In the genomic region with DNA sequence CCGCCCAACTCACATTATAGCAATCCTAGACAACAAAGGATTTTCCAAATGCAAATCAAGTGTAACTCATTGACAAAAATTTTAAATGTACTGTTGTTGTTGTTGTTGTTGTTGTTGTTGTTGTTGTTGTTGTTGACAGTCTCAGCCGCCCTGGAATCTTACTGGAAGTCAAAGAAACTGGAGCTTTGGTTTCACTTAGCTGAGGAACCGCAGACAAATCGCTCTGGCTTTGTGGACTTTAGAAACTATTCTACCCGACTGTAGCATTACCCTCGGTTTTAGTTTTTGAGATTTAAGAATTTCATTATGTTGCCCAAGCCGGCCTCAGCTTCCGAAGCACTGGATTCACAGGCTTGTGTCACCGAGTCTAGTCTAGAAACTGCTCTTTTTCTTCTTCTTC, we compare ENCODE assay signal across 8 mouse cellular contexts. TPM values are rescaled to one million over a fixed set of nuclear protein-coding genes. Genes with fewer than 3 reads are reported as not detected.
DNase-seq lines count a peak whose midpoint lies in the region; ATAC-seq lines count a peak whose summit lies in the region.

No protein-coding gene starts in this region.

- peak overlapping the region; percentile 80 for H3K9ac ChIP-seq in heart, embryonic 12.5 days

- H3K4me1 ChIP-seq in heart, embryonic 12.5 days (replicated peaks), result no peaks in the 10 kb centered on the region
- peaks cover 6% of the 10 kb centered on the region; the same call in 1 of the 2 replicates for H3K4me1 ChIP-seq in hindbrain, embryonic 10.5 days (replicated peaks)

- DNase-seq in heart, adult 9 months (ENCODE audit: low spot score in 2 of 2), result no peak
- peak; percentile 48 for DNase-seq in NIH3T3 (ENCODE audit: low read depth)
- DNase-seq in hindbrain, embryonic 10.5 days (ENCODE audit: low spot score), result no peak
- DNase-seq in cerebellum, adult 8-10 months, result no peak
- no peak for DNase-seq in urinary bladder, postnatal 25 days (ENCODE audit: low spot score)
- DNase-seq in T-cell, adult 2 months (ENCODE audit: low spot score), result no peak

- no peak for ATAC-seq in heart, embryonic 12.5 days (ENCODE audit: insufficient number of reproducible peaks, low FRiP score)

- H3K79me2 ChIP-seq in macrophage (ENCODE audit: inconsistent target), result no peaks in the 10 kb centered on the region

- H3K27ac ChIP-seq in heart, embryonic 12.5 days (ENCODE audit: poor library complexity, severe bottlenecking), result peak overlapping the region; percentile 91
- peak overlapping the region; percentile 78 for H3K27ac ChIP-seq in hindbrain, embryonic 10.5 days
- no peak overlapping the region; the same call in 1 of the 2 replicates for H3K27ac ChIP-seq in macrophage

- peaks cover 3% of the 10 kb centered on the region; the same call in 1 of the 2 replicates for H3K27me3 ChIP-seq in heart, embryonic 12.5 days (replicated peaks)
- peaks cover 20% of the 10 kb centered on the region for H3K27me3 ChIP-seq in hindbrain, embryonic 10.5 days (ENCODE audit: insufficient read depth, poor library complexity, severe bottlenecking)

- peak overlapping the region; percentile 68 for H3K4me2 ChIP-seq in heart, embryonic 12.5 days

- peak overlapping the region; percentile 81 for H3K4me3 ChIP-seq in heart, embryonic 12.5 days
- H3K4me3 ChIP-seq in hindbrain, embryonic 10.5 days, result peak overlapping the region; percentile 59
- H3K4me3 ChIP-seq in macrophage (ENCODE audit: inconsistent target), result peak overlapping the region; percentile 61

- no peaks in the 10 kb centered on the region for H3K9me3 ChIP-seq in heart, embryonic 12.5 days (replicated peaks)
- H3K9me3 ChIP-seq in hindbrain, embryonic 10.5 days, result no peaks in the 10 kb centered on the region

- H3K36me3 ChIP-seq in heart, embryonic 12.5 days, result no peaks in the 10 kb centered on the region
- no peaks in the 10 kb centered on the region for H3K36me3 ChIP-seq in hindbrain, embryonic 10.5 days
- H3K36me3 ChIP-seq in macrophage (ENCODE audit: inconsistent target), result no peaks in the 10 kb centered on the region

- 5% methylated on average over 9 of the region's 9 CpGs for WGBS in heart, embryonic 12.5 days
- under 1% methylated on average over 9 of the region's 9 CpGs for WGBS in hindbrain, embryonic 10.5 days
- WGBS in macrophage (ENCODE audit: missing documents), result 0% methylated on average over 9 of the region's 9 CpGs

RNA-seq across cellular contexts. Expression of gene Btn1a1, which starts 11.8 kb away (rescaled TPM):
- polyA plus RNA-seq in heart, embryonic 12.5 days (2016; fragmentation: Nextera tagmentation; extraction: Ambion mirVana), result 2.6 and 2.9 TPM in 2 replicates
- polyA plus RNA-seq in hindbrain, embryonic 10.5 days (2016; fragmentation: Nextera tagmentation; extraction: Ambion mirVana), result 0.04 TPM in 1 of 2 replicates, not detected in the other
- total RNA-seq in macrophage (2018; cell fraction: chromatin; rRNA removed), result not detected
- total RNA-seq in macrophage (2018; cell fraction: cytosol; rRNA removed), result not detected
- total RNA-seq in macrophage (2018; cell fraction: nucleus; rRNA removed), result not detected
- polyA plus RNA-seq in macrophage (2018), result not detected in 3 replicates

RNA-seq across cellular contexts. Expression of gene Abt1, which starts 30.3 kb away (rescaled TPM):
- 8.1 and 8.9 TPM in 2 replicates for polyA plus RNA-seq in heart, embryonic 12.5 days (2016; fragmentation: Nextera tagmentation; extraction: Ambion mirVana)
- 13.4 and 14.5 TPM in 2 replicates for polyA plus RNA-seq in hindbrain, embryonic 10.5 days (2016; fragmentation: Nextera tagmentation; extraction: Ambion mirVana)
- total RNA-seq in macrophage (2018; cell fraction: chromatin; rRNA removed), result 1 to 10 TPM in 20 of 26 experiments, under 1 TPM in 6; 0.46 to 3.6 (median 1.9) TPM
- 1 to 10 TPM; 1.9 to 4.1 (median 3.4) TPM for total RNA-seq in macrophage (2018; cell fraction: cytosol; rRNA removed)
- total RNA-seq in macrophage (2018; cell fraction: nucleus; rRNA removed), result 1 to 10 TPM in 24 of 26 experiments, under 1 TPM in 2; 0.59 to 4.0 (median 2.2) TPM
- 3.5 to 4.4 TPM (median 3.7 TPM) in 3 replicates for polyA plus RNA-seq in macrophage (2018)

RNA-seq across cellular contexts. Expression of gene Btn2a2, which starts 34.7 kb away (rescaled TPM):
- polyA plus RNA-seq in heart, embryonic 12.5 days (2016; fragmentation: Nextera tagmentation; extraction: Ambion mirVana), result 0.45 and 0.58 TPM in 2 replicates
- 0.29 and 0.35 TPM in 2 replicates for polyA plus RNA-seq in hindbrain, embryonic 10.5 days (2016; fragmentation: Nextera tagmentation; extraction: Ambion mirVana)
- not detected for total RNA-seq in macrophage (2018; cell fraction: chromatin; rRNA removed)
- not detected for total RNA-seq in macrophage (2018; cell fraction: cytosol; rRNA removed)
- not detected for total RNA-seq in macrophage (2018; cell fraction: nucleus; rRNA removed)
- not detected in 3 replicates for polyA plus RNA-seq in macrophage (2018)
